8 mouse cellular contexts compared by ENCODE assay signal in genomic region chr11:58009051-58009515, GRCm38 (mm10). TPM values are rescaled to one million over a fixed set of nuclear protein-coding genes. Genes with fewer than 3 reads are reported as not detected.
DNase-seq lines count a peak whose midpoint lies in the region; ATAC-seq and TF ChIP-seq lines count a peak whose summit lies in the region.

Larp1 (plus strand) TSS chr11:58009064.

- H3K27me3 ChIP-seq in forebrain, embryonic 13.5 days: no peaks in the 10 kb centered on the region
- H3K27me3 ChIP-seq in hindbrain, embryonic 10.5 days (ENCODE audit: insufficient read depth, poor library complexity, severe bottlenecking): no peaks in the 10 kb centered on the region
- H3K27me3 ChIP-seq in small intestine, adult 2 months (ENCODE audit: control insufficient read depth, insufficient read depth, low read length): no peaks in the 10 kb centered on the region

- peaks cover 30% of the 10 kb centered on the region for H3K4me1 ChIP-seq in forebrain, embryonic 13.5 days
- peaks cover 31% of the 10 kb centered on the region for H3K4me1 ChIP-seq in hindbrain, embryonic 10.5 days (replicated peaks)
- peaks cover 16% of the 10 kb centered on the region for H3K4me1 ChIP-seq in small intestine, adult 2 months (ENCODE audit: control insufficient read depth, insufficient read depth, insufficient read length, low read length)

- H3K9ac ChIP-seq in forebrain, embryonic 13.5 days: peak within 1 kb of the TSS; percentile 92

- H3K9me3 ChIP-seq in forebrain, embryonic 13.5 days (replicated peaks): no peaks in the 10 kb centered on the region
- no peaks in the 10 kb centered on the region for H3K9me3 ChIP-seq in hindbrain, embryonic 10.5 days

- DNase-seq in right cerebral cortex, postnatal 14 days: peak; percentile 12
- no peak for DNase-seq in right cerebral cortex, postnatal 4 days
- peak; percentile 67 for DNase-seq in brain, adult 2 months (ENCODE audit: low read depth, low spot score)
- no peak for DNase-seq in hindbrain, embryonic 10.5 days (ENCODE audit: low spot score)
- DNase-seq in liver: peak; percentile 26
- no peak for DNase-seq in thymus, postnatal 25 days

- peak within 1 kb of the TSS; percentile 87 for H3K27ac ChIP-seq in forebrain, embryonic 13.5 days
- H3K27ac ChIP-seq in hindbrain, embryonic 10.5 days: peak within 1 kb of the TSS; percentile 95
- H3K27ac ChIP-seq in small intestine, adult 2 months (ENCODE audit: insufficient read depth, low read depth, low read length): peak within 1 kb of the TSS; percentile 93

- H3K4me3 ChIP-seq in forebrain, embryonic 13.5 days: peak within 1 kb of the TSS; percentile 97
- peak within 1 kb of the TSS; percentile 98 for H3K4me3 ChIP-seq in hindbrain, embryonic 10.5 days
- peak within 1 kb of the TSS; percentile 98 for H3K4me3 ChIP-seq in small intestine, adult 2 months (ENCODE audit: low read depth, low read length)

- 0% methylated on average over 22 of the region's 84 CpGs for WGBS in forebrain, embryonic 13.5 days
- under 1% methylated on average over 84 of the region's 84 CpGs for WGBS in hindbrain, embryonic 10.5 days
- 3% methylated on average over 83 of the region's 84 CpGs for WGBS in small intestine, adult 2 months

- peak within 1 kb of the TSS; percentile 88 for H3K4me2 ChIP-seq in forebrain, embryonic 13.5 days

- TF ChIP-seq POLR2A in small intestine, adult 2 months (IDR thresholded peaks at IDR 0.05; ENCODE audit: low read depth, low read length): no peak; the same call in 1 of the 2 replicates

- TF ChIP-seq CTCF in small intestine, adult 2 months (IDR thresholded peaks at IDR 0.05; ENCODE audit: extremely low read depth, insufficient read length, insufficient replicate concordance, low read depth, low read length): no peak

- no peaks in the 10 kb centered on the region for H3K36me3 ChIP-seq in forebrain, embryonic 13.5 days (ENCODE audit: poor library complexity, severe bottlenecking)
- H3K36me3 ChIP-seq in hindbrain, embryonic 10.5 days: no peaks in the 10 kb centered on the region
- H3K36me3 ChIP-seq in small intestine, adult 2 months (ENCODE audit: control insufficient read depth, insufficient read depth, low read length): no peaks in the 10 kb centered on the region

- ATAC-seq in forebrain, embryonic 13.5 days: peak; percentile 51

RNA-seq across cellular contexts. Expression of gene Larp1, which starts in this region (rescaled TPM):
- polyA plus RNA-seq in forebrain, embryonic 13.5 days (2015; fragmentation: Nextera tagmentation; extraction: Ambion mirVana): 14.1 and 16.3 TPM in 2 replicates
- 14.0 and 15.6 TPM in 2 replicates for polyA plus RNA-seq in hindbrain, embryonic 10.5 days (2016; fragmentation: Nextera tagmentation; extraction: Ambion mirVana)
- 16.9 and 25.9 TPM in 2 replicates for polyA plus RNA-seq in small intestine, adult 2 months (2012; rRNA removed)

Comparison
In these comparisons a context has a peak if more than half of its experiments do, and no peak if none do; other contexts are left out.
1. DNase-seq: peak in right cerebral cortex, postnatal 14 days (single experiment), brain, adult 2 months (single experiment) and liver (single experiment); none in right cerebral cortex, postnatal 4 days (single experiment), hindbrain, embryonic 10.5 days (single experiment) and thymus, postnatal 25 days (single experiment).
2. Peak in every context shown above with its lines, with median percentiles within 50 percentile points of each other: H3K27ac ChIP-seq and H3K4me3 ChIP-seq.